Mouse (Mus musculus) heart, postnatal 0 days (tissue): Measurements from ENCODE around the gene Esrrg. TPM values are rescaled to one million over a fixed set of nuclear protein-coding genes. Genes with fewer than 3 reads are reported as not detected.

ENCODE experiments used
- ATAC-seq: fragments of 200-750 bp; cut with Nextera tagmentation; 2 replicates; pipeline ENCODE4 v1.8.0; 2017; ENCODE audit warnings: low read depth, moderate number of reproducible peaks, moderate library complexity; ENCODE audit not compliant: insufficient read depth
- DNase-seq: peaks from one replicate; pipeline ENCODE4 v3.0.0-alpha.2; 2016; ENCODE audit warnings: low spot score
- H3K27ac ChIP-seq: fragments of 300-500 bp; sonication (generic); 2 replicates; pipeline ENCODE4 v1.5.1; 2014; ENCODE audit warnings: low read depth, mild to moderate bottlenecking
- H3K27me3 ChIP-seq: fragments of 300-500 bp; sonication (generic); 2 replicates; pipeline ENCODE4 v1.6.1; 2014; ENCODE audit warnings: low read length, mixed read lengths; ENCODE audit not compliant: control insufficient read depth, insufficient read depth
- H3K36me3 ChIP-seq: fragments of 300-500 bp; sonication (generic); replicated peaks from 2 replicates; pipeline ENCODE4 v1.6.1; 2014; ENCODE audit warnings: low read length, mixed read lengths; ENCODE audit not compliant: control insufficient read depth, insufficient read depth
- H3K4me1 ChIP-seq: fragments of 300-500 bp; sonication (generic); 2 replicates; pipeline ENCODE4 v1.6.1; 2014; ENCODE audit warnings: antibody characterized with exemption; ENCODE audit not compliant: control insufficient read depth, insufficient read depth
- H3K4me2 ChIP-seq: fragments of 300-500 bp; sonication (generic); 2 replicates; pipeline ENCODE4 v1.6.1; 2014; ENCODE audit warnings: low read depth, mild to moderate bottlenecking, low read length, moderate library complexity
- H3K4me3 ChIP-seq: fragments of 300-500 bp; sonication (generic); 2 replicates; pipeline ENCODE4 v1.5.1; 2014; ENCODE audit warnings: low read depth, low read length
- H3K9ac ChIP-seq: fragments of 300-500 bp; sonication (generic); replicated peaks from 2 replicates; pipeline ENCODE4 v1.6.1; 2014; ENCODE audit warnings: low read depth, low read length, mixed read lengths
- H3K9me3 ChIP-seq: fragments of 300-500 bp; sonication (generic); replicated peaks from 2 replicates; pipeline ENCODE4 v1.6.1; 2016; ENCODE audit warnings: low read length; ENCODE audit not compliant: control insufficient read depth
- CTCF ChIP-seq: IDR thresholded peaks from 2 replicates; pipeline ENCODE4 v1.5.1; 2016; ENCODE audit warnings: antibody characterized with exemption, control low read depth, low read depth
- EP300 ChIP-seq: IDR thresholded peaks from 2 replicates; pipeline ENCODE4 v1.6.1; 2016; ENCODE audit warnings: antibody characterized with exemption, low read depth
- WGBS: fragments of 180-500 bp; shearing (Covaris S2); extraction: QIAGEN DNeasy Blood & Tissue Kit; methylation state at CpG from one replicate; pipeline ENCODE4 v1.1.7; 2014; 5-methylcytosine and 5-hydroxymethylcytosine counted together
- polyA plus RNA-seq: library from polyadenylated mRNA; unstranded; fragments of >200 nt; fragmentation: Nextera tagmentation; extraction: Ambion mirVana; gene quantifications from 2 replicates; pipeline ENCODE4 v1.2.1, GENCODE M21; 2015
- total RNA-seq: library from RNA; depleted of rRNA; stranded (reverse); fragments of >200 nt; gene quantifications from 2 replicates; pipeline ENCODE4 v1.2.3, GENCODE M21; 2014; ENCODE audit warnings: low replicate concordance

Esrrg gene
- total and polyA plus RNA-seq, 2 experiments from 2014 or later = 11.5 to 16.8 TPM

DNA sequence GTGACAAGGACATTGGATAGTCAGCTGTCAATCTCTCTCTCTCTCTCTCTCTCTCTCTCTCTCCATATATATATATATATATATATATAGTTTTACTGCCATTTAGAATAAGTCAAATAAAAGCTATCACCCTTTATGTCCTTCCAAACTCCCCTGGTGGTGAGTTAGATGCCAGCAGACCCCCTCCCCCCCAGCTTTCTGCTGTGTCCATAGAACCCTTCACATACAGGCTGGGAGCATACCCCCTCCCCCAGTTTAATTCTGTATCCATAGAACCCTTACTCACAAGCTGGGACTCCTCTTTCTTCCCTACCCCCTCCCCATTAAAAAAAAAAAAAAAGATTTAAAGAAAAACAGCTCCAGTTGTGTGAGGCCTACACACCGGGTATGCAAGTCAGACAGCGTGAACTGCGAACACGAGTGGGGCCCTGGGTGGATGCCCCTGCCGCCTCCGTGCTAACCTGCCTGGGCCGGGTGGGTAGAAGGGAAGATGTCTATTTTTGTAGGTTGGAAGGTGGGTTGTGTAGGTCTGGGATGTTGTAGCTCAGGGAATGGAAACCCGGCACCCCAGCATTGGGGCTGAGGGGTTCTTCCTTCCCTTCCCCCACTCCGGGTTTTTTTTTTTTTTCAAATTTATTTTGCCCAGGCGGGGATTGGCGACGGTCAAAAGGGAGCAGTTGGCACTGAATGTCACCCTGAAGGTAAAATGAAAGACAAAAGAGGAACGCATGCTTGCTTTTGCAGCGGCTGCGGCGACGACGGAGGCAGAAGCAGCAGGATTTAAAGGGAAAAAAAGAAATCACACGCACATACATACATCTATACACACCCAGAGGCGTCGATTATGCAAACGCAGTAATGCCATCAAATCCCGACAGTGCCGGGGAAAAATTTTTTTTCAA lies 42.4 kb downstream of the Esrrg start:
- peak overlapping the region; percentile 88 for H3K27ac ChIP-seq
- ATAC-seq (no peak), DNase-seq (no peak)
- no peaks in the 10 kb centered on the region for H3K36me3 ChIP-seq
- TF ChIP-seq CTCF (0 out of 2 replicates have a peak, but pooled peaks have one; percentile 7), EP300 (no peak)
- 5% methylated on average over 24 of the region's 24 CpGs for WGBS
- H3K4me3 ChIP-seq = peak overlapping the region; percentile 63
- H3K4me1 ChIP-seq = peaks cover 7% of the 10 kb centered on the region; the same call in 1 of the 2 replicates
- no peaks in the 10 kb centered on the region for H3K9me3 ChIP-seq
- H3K27me3 ChIP-seq = no peaks in the 10 kb centered on the region
- peak overlapping the region; percentile 82 for H3K9ac ChIP-seq
- peak overlapping the region; percentile 81 for H3K4me2 ChIP-seq

- H3K4me1 ChIP-seq = peaks cover 7% of the 10 kb centered on the region; the same call in 1 of the 2 replicates
- H3K9me3 ChIP-seq = no peaks in the 10 kb centered on the region
- no peaks in the 10 kb centered on the region for H3K36me3 ChIP-seq
- WGBS = under 1% methylated on average over 34 of the region's 47 CpGs
- H3K4me3 ChIP-seq = peak overlapping the region; percentile 63
- H3K4me2 ChIP-seq = peak overlapping the region; percentile 81
- DNase-seq (peak; percentile 62), ATAC-seq (peak; percentile 82)
- H3K27me3 ChIP-seq = no peaks in the 10 kb centered on the region
- H3K27ac ChIP-seq = peak overlapping the region; percentile 88
- H3K9ac ChIP-seq = peak overlapping the region; percentile 82
- TF ChIP-seq EP300 (no peak; the same call in 1 of the 2 replicates), CTCF (no peak)
These were observed 43.2 kb downstream of the Esrrg start for GRCm38 (mm10) chr1:187651688-187652241.

DNA sequence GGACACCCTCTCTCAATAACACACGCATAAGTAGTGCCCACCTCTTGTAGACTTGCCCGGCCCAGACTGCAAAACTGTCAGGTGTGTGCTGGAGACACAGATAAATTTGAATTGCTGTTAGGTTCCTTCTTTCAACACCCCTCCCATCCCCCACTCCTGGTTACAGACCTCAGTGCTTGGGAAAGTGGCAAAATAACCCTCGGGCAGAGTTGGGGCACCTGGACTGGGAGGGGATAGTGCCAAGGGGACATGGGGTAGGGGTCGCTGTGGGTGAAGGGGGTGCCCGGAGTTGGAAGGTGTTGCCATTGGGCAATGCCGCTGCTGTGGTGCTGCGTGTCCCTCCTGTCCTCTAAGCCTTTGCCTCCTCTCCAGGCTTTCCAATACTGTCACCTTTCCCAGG lies 43.9 kb downstream of the Esrrg start:
- peak overlapping the region; percentile 81 for H3K4me2 ChIP-seq
- 7% methylated on average over 7 of the region's 7 CpGs for WGBS
- peak overlapping the region; percentile 88 for H3K27ac ChIP-seq
- H3K4me3 ChIP-seq = peak overlapping the region; percentile 63
- no peaks in the 10 kb centered on the region for H3K9me3 ChIP-seq
- TF ChIP-seq CTCF (no peak), EP300 (no peak)
- H3K4me1 ChIP-seq = peaks cover 7% of the 10 kb centered on the region; the same call in 1 of the 2 replicates
- DNase-seq (peak; percentile 60), ATAC-seq (peak; percentile 21; the same call in 1 of the 2 replicates)
- H3K36me3 ChIP-seq = no peaks in the 10 kb centered on the region
- peak overlapping the region; percentile 82 for H3K9ac ChIP-seq
- no peaks in the 10 kb centered on the region for H3K27me3 ChIP-seq

DNA sequence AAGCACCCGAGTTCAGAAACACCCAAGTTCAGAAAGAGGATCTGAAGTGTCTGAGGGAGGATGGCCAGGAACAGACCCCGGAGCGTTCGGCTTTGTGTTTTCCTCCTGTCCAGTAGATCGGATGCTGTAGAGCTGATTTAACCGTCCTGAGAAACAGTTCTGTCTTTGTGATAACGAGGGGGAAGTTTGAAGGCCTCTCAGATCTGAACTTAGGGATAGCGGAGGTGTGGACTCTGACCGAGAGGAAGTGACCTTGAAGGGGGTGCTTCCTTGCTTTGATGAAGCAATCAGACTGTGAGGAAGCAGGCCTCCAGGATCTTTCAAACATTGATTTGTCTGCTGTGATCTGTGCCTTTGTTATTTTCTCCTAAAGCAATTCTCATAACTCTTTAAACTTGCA lies 44.8 kb downstream of the Esrrg start:
- DNase-seq = no peak
- no peak for TF ChIP-seq CTCF
- no peak for TF ChIP-seq EP300
- Histone ChIP-seq H3K4me3 (no peak overlapping the region), H3K27me3 (no peaks in the 10 kb centered on the region), H3K4me1 (peaks cover 7% of the 10 kb centered on the region; the same call in 1 of the 2 replicates), H3K9me3 (no peaks in the 10 kb centered on the region), H3K36me3 (no peaks in the 10 kb centered on the region), H3K9ac (no peak overlapping the region), H3K27ac (peak overlapping the region; percentile 88; the same call in 1 of the 2 replicates), H3K4me2 (peak overlapping the region; percentile 81)
- ATAC-seq = no peak
- WGBS = 28% methylated on average over 9 of the region's 9 CpGs

DNA sequence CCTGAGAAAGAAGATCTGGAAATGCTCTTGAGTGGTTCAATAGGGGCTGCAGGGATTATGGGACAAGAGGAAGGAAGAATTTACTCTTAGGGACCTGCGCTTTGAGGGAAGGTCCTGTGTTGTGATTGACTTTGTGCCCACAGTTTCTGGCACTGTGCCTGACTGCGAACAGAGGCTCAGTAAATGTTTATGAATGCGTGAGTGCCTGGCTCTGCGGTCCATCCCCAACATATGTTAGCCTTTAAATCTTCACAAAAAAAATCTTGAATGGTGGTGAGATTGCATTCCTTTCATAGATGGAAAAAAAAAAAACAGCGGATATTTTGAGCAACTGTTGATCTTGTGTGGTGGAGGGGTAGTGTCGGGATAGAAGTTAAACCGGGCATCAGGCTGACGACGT lies 52.4 kb downstream of the Esrrg start:
- ATAC-seq = no peak
- WGBS = 40% methylated on average over 9 of the region's 9 CpGs
- Histone ChIP-seq H3K36me3 (no peaks in the 10 kb centered on the region), H3K4me1 (peaks cover 9% of the 10 kb centered on the region; the same call in 1 of the 2 replicates), H3K9ac (no peak overlapping the region), H3K4me2 (no peak overlapping the region), H3K4me3 (no peak overlapping the region), H3K27ac (no peak overlapping the region), H3K9me3 (no peaks in the 10 kb centered on the region), H3K27me3 (no peaks in the 10 kb centered on the region)
- TF ChIP-seq CTCF = no peak
- no peak for TF ChIP-seq EP300
- no peak for DNase-seq
